Mouse (Mus musculus) neutrophil, adult 83 days (primary cell): ENCODE results near the gene Sgf29. TPM values are rescaled to one million over a fixed set of nuclear protein-coding genes. Genes with fewer than 3 reads are reported as not detected.

Source experiments
- total RNA-seq, 2 experiments: library from RNA; stranded (reverse); gene quantifications; one replicate each; pipeline ENCODE4 v1.2.4; 2023

Gene Sgf29
- total RNA-seq, result 10 to 100 TPM; 19.9 to 25.7 TPM

DNA sequence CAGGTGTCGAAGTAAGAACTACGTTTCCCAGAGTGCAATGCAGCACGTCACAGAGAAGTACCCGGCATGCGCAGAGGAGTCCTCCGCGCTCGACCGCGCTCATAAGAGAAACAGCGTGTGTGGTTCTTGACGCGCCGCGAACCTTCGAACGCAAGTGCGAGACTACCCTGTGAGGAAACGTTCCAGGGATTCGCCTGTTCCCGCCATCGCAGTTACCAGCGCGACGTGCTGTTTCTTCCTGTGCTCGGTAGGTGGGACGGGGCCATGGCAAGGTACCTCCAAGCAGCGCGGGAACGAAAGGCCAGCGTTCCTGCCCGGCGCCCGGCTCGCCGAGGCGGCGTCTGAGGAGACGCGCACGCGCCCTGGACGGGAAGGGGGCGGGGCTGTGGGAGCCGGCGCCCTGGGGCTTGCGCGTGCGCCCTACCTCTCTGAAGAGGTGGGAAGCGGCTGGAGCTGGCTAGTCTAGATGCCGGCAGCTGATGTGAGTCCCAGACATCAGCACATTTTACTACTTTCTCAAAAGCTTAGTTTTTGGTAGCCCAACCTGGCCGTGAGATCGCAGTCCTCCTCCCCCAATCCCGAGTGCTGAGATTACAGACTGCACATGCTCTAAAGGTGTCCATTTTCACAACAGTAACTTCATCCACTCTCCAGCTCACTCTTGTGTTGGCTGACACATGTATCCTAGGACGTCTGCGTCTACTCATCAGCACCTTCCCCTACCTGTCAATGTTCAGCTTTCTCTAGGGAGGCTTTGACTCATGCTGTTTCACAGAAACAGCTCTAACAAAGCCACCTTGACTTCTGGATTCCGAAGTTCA, at the start of gene Sgf29:
Gene Sgf29, plus strand, starts transcription at position 79 of the 821 bp plus-strand sequence.

DNA sequence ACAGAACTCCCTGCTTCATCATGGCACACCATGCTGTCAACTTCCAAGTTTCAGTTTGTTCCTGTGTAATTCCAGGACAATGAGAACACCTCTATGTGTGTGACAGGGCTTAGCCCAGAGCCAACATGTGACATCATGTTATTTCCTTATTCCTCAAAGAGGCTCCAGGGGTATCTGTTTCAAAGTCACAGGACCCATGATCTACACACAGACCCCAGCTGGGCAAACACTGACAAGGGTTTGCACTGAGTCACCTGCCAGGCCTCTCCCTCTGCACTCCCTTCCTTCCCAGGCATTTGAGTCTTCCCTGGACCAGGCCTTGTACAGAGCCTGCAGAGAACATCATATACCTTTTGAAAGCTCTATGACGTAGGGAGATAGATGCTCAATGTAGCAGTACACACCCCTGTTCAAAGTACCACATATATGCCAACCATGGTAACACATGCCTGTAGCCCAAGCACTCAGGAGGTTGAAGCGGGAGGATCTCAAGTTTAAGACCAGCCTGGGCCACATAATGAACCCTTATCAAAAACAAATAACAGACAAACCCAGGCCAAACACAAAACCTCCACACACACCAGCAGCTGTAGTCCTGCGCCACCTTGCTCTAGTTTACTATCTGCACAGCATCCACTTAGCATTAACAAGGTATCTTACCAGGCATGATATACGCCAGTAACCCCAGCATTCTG, 18.1 kb upstream of the Sgf29 start, which contains the start of gene Nupr1:
Gene Nupr1, minus strand, starts transcription at position 38 of the 695 bp plus-strand sequence.

DNA sequence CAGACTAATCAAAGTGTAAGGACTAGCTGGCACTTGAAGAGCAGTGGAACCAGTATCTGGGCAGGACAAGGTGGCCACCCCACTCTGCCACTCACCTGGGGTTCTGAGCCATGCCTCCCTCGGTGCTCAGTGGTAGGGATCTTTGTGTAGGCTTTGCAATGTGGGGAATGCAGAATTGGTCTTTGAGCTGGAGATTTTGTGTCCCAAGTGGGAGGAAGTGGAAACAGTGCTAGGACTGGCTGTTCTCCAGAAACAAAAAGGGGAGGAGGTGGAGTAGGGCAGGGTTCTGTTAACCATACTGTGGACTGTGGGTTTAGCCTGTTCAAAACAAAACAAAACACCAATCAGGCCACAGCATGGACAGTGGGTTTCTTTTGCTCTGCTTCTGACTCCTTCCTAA, 27.1 kb downstream of the Sgf29 start, which contains the start of gene Sult1a1:
Gene Sult1a1, minus strand, starts transcription at position 226 of the 400 bp plus-strand sequence.

DNA sequence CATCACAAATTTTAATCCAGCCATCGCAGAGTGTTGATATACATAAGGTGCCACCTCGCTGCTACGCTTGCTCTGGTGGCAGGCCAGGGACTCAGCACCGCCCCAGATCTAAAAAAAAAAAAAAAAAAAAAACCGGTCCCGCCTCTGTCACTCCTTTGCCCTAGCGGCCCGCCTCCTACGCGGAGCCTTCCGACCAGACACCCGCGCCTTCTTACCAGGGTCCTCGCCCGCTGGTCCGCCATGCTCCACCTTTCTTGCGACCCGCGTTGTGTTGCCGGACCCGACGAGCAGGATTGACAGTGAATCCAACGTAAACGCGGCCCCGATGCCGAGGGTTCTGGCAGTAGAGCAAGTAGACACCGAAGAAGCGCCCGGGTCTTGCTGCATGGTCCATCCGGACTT, 46.1 kb downstream of the Sgf29 start, which contains the start of gene Bola2:
Gene Bola2, plus strand, starts transcription at position 192 of the 402 bp plus-strand sequence.

DNA sequence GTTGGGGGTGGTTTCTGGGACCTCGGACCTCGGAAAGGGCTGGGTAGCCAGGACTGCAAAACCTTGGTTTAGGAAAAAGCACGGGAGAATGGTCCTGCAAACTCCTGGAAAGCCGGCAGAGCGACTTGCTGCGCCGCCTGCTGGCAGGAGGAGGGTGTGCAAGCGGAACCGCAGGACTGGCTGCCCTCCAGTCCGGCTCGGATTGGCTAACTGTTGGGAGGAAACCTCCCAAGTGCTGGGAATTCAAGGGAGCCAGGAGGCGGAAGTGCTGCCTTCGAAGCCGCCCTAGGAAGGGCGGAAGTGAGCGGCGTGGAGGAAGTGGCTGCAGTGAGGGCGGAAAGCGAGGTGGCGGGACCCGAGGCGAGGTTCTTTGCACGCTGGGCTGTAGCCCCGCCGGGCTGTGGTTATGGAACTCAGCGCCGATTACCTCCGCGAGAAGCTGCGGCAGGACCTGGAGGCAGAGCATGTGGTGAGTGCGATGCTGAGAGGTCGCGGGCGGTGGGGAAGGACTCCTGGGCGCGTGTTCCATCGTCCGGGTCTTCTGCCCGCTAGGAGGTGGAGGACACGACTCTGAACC, 46.6 kb downstream of the Sgf29 start, which contains the start of gene Slx1b:
Gene Slx1b, minus strand, starts transcription at position 154 of the 577 bp plus-strand sequence.

DNA sequence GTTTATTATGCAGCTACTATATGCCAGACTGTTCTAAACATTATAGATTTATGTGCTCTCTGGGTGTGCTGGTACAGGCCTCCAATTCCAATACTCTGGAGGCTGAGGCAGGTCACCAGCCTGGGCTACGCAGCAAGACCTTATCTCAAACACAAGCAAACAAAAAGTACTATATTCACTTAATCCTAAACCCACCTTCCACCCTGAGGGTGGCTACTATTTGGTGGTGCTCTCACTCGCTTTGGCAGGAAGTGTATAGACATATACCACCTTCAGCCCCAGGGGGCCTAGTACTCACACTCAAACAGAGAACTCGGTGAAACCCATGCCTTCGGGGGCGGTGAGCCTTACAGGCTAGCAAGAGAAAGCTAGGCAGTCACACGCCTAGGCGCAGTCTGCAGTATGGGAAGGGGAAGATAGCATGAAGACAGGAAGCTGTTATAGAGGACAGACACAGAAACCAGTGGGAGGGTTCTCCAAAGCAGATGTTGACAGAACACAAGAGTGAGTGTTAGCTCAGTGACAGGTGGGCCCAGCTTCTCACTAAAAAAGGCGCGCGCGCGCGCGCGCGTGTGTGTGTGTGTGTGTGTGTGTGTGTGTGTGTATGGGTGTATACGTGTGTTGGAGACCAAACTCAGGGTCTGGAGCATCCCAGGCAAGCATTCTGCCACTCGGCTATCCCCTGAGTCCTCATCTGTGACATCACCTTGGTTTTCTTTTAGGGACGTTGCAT, 58.5 kb downstream of the Sgf29 start, which contains the start of gene Coro1a:
Gene Coro1a, minus strand, starts transcription at position 346 of the 733 bp plus-strand sequence.

Other genes with a start within 250 kb of the Sgf29 start
- gene Cd19, start 234.4 kb upstream of the Sgf29 start, total RNA-seq, result 1 to 10 TPM; 2.3 to 2.8 TPM
- gene Rabep2, start 220.6 kb upstream of the Sgf29 start, total RNA-seq, result 10 to 100 TPM; 15.2 to 15.5 TPM
- 1 to 10 TPM; 1.3 to 1.4 TPM for gene Atp2a1, start 186.2 kb upstream of the Sgf29 start, total RNA-seq
- 10 to 100 TPM; 43.2 to 49.3 TPM for gene Sh2b1, start 173.9 kb upstream of the Sgf29 start, total RNA-seq
- gene Tufm, start 161.9 kb upstream of the Sgf29 start, total RNA-seq, result 10 to 100 TPM; 30.1 to 31.2 TPM
- gene Atxn2l, start 145.9 kb upstream of the Sgf29 start, total RNA-seq, result 100 to 1,000 TPM; 131 to 140 TPM
- 100 to 1,000 TPM in 1 of 2 experiments, 10 to 100 TPM in 1; 98.6 to 102 TPM for gene Eif3c, start 82.9 kb upstream of the Sgf29 start, total RNA-seq
- 100 to 1,000 TPM; 158 to 171 TPM for gene Apobr, start 64.4 kb upstream of the Sgf29 start, total RNA-seq
- gene Cln3, start 63.5 kb upstream of the Sgf29 start, total RNA-seq, result 100 to 1,000 TPM; 266 to 298 TPM
- gene Il27, start 54.4 kb upstream of the Sgf29 start, total RNA-seq, result 1 to 10 TPM; 4.0 to 5.3 TPM
- gene Nupr1, start 18.4 kb upstream of the Sgf29 start, total RNA-seq, result 10 to 100 TPM; 14.0 to 14.9 TPM
- under 1 TPM; 0.60 to 0.61 TPM for gene Sult1a1, start 27.1 kb downstream of the Sgf29 start, total RNA-seq
- gene Bola2, start 46.1 kb downstream of the Sgf29 start, total RNA-seq, result 10 to 100 TPM; 58.9 to 61.6 TPM
- gene Slx1b, start 46.5 kb downstream of the Sgf29 start, total RNA-seq, result 10 to 100 TPM in 1 of 2 experiments, 1 to 10 TPM in 1; 9.9 to 11.5 TPM
- 1,000 to 10,000 TPM; 1,654 to 1,761 TPM for gene Coro1a, start 58.5 kb downstream of the Sgf29 start, total RNA-seq
- 100 to 1,000 TPM; 246 to 252 TPM for gene Mapk3, start 110.3 kb downstream of the Sgf29 start, total RNA-seq
- gene Gdpd3, start 117.0 kb downstream of the Sgf29 start, total RNA-seq, result 10 to 100 TPM; 23.4 to 27.0 TPM
- 100 to 1,000 TPM; 233 to 240 TPM for gene Ypel3, start 127.6 kb downstream of the Sgf29 start, total RNA-seq
- 1 to 10 TPM; 7.1 to 8.5 TPM for gene Tbx6, start 132.2 kb downstream of the Sgf29 start, total RNA-seq
- gene Ppp4c, start 143.2 kb downstream of the Sgf29 start, total RNA-seq, result 100 to 1,000 TPM; 213 to 217 TPM
- gene Fam57b, start 148.4 kb downstream of the Sgf29 start, total RNA-seq, result not detected
- gene 4930451I11Rik, start 182.3 kb downstream of the Sgf29 start, total RNA-seq, result not detected
- not detected for gene Doc2a, start 198.1 kb downstream of the Sgf29 start, total RNA-seq
- 10 to 100 TPM; 39.3 to 52.5 TPM for gene Hirip3, start 212.7 kb downstream of the Sgf29 start, total RNA-seq
- gene Ino80e, start 213.1 kb downstream of the Sgf29 start, total RNA-seq, result 10 to 100 TPM; 39.7 to 40.9 TPM
- 10 to 100 TPM; 72.6 to 75.0 TPM for gene Taok2, start 235.4 kb downstream of the Sgf29 start, total RNA-seq